Mouse (Mus musculus) c-Kit-negative CD71-positive TER-119-positive erythroid progenitor cells, embryonic 14.5 days (primary cell): ENCODE results near the gene Pvalb.

Experiments used
- DNase-seq: peaks from one replicate; pipeline ENCODE4 v3.0.0-alpha.2; 2013; ENCODE audit warnings: low read depth, low spot score

The Pvalb gene

GRCm38 (mm10) chr15:78206312-78206711 lies at the start of gene Pvalb:
Gene Pvalb, minus strand, starts transcription at chr15:78206400.
- no peak for DNase-seq

- no peak for DNase-seq
Measured at GRCm38 (mm10) chr15:78254751-78255150, 48.6 kb upstream of the Pvalb start.

DNA sequence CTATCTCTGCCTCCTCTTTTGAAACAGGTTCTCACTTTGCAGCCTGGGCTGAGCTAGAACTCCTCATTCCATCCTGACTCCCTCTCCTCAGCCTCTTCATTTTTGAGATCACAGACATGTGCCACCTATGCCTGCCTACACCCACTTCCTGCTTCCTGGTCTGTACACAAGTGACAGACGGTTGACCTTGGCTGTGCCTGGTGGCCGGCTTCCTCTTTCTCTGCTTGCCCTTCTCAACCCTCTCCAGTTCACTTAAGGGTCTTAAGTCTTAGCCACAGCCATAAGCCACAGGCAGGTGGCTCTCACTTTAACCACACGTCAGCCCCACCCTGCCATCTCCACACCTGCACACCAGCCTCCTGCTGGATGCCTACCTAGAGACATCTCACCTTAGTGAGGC lies 42.2 kb upstream of the Pvalb start:
- DNase-seq = no peak

- DNase-seq = no peak
Measured at GRCm38 (mm10) chr15:78247659-78248058, 41.5 kb upstream of the Pvalb start.

- no peak for DNase-seq
Measured at GRCm38 (mm10) chr15:78246143-78247116, 40.2 kb upstream of the Pvalb start.

DNA sequence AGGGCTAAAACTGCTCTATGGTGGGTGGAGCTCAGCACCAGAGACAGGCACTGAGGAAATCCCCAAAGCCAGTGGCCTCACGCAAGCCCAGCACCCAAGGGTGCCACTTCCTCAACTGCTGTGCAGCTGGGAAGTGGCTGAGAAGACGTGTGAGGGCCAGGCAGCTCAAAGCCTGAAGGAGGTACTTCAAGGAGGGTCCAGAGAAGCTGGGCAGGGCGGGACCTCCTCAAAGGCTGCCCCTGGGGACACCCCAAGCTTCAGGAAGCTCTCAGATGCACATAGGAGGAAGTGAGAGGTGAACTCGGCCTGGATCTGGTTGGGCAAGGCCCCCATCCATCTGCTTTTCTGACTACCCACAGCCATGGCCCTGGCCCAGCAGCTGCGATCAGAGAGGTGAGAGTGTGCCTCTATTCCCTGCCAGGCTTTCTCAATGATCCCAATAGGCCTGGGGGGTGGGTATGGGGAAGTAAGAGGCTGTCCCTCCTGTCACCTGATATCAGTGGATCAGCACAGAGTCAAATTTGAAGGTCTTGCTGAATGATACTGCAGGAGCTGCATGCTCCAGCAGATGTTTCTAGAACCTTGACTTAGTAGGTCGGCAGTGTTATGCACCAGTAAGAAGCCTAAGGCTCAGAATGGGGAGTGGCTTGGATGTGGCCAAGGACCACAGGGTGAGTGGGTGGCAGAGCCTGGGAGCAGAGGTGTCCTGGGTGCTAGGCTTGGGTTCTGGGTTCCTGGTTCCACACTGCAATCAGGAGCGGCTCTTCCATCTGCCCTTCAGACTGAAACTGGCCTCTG lies 38.7 kb upstream of the Pvalb start, which contains the start of gene Ncf4:
Gene Ncf4 (plus strand): TSS at position 107 of the 798 bp plus-strand sequence.
- no peak for DNase-seq

DNA sequence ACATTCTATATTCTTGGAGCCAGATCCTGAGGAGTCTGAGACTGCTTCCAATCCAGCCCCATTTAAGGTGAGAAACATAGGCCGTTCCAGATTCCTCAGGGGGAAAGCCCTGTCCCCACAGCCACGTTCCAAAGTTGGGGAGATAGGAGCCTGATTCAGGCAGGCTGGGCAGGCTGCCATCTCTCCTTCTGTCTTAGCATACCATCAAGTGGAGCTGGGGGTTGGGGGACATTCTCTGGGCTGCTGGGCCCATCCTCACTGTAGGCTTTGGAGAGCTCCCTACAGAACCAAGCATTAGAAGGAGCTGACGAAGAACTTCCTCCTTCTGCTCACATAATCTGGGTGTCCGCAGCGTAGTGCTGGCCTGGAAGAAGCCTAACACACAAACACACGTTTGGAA lies 37.6 kb upstream of the Pvalb start:
- DNase-seq = no peak

- no peak for DNase-seq
Measured at GRCm38 (mm10) chr15:78243061-78243460, 36.9 kb upstream of the Pvalb start.

DNA sequence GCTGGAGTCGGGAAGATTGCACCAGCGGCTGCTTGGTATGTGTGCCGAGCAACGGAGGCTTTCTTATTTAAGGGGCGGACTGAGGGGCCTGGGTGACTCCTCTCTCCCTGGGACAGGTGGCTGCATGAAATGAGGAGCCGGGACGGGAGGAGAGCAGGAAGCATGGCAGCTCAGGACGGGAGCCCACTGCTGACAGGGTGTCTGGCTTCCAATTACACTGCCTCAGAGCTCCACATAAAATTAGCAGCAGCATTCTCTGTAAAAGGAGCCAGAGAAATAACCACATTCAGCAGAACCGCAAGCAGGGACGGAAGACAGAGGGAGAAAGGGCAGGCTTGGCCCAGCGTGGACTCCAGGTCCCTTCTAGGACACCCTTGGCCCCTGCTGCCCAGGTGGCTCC lies 35.1 kb upstream of the Pvalb start:
- DNase-seq = no peak

DNA sequence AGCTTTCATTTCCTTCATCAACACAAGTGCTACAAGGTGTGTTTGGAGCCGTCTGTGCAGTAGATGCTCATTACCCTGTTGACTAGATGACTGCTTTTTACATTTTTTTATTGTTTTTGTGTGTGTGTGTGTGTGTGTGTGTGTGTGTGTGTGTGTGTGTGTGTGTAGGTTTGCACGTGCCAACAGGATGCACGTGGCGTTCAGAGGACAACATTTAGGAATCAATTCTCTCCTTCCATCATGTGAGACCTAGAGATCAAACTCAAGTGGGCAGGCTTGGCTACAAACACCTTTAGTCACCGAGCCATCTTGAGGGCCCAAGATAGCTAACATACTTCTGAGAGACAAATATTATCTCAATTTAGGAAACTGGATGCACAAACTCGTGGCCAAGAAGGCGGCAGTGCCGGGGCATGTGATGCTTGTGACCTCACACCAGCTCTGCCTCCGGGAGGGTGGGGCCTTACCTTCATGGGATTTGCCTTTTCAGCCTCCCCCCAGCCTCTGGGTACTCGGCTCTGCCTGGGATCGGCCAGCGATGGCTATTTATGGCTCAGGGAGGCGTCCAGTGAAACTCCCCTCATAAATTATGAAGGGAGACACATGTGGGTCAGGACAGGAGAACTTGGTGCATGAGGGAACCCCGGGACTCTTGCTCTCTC lies 33.9 kb upstream of the Pvalb start:
- no peak for DNase-seq

GRCm38 (mm10) chr15:78239453-78239852 lies 33.3 kb upstream of the Pvalb start:
- DNase-seq = peak; percentile 59

DNA sequence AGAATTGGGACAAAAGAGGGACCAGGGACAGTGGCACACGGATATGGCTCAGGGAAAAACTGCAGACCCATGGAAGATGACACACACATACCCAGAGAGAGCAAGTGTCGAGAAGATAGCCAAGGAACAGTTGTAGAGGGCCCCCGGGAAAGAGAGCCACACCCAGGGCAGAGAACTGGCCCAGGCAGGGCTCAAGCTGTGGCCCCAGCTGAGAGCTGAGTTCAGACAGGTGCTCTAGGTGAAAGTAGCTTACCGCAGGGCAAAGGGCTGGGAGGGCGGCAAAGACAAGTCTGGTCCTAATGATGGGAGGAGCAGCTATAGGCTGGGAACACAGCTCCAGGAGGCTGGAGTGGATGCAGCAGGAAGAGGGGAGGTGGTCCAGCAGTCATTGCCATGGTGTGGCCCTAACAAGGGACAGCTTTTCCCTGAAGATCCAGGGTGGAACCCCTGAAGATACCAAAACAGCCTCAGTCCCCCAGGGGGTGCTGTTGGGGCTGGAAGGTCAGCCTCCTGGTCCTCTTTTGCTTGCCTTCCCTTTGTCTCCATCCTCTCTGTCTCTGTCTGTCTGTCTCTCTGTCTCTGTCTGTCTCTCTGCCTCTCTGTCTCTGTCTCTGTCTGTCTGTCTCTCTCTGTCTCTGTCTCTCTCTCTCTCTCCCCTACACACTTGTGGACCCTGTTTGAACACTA lies 28.8 kb upstream of the Pvalb start:
- no peak for DNase-seq

DNA sequence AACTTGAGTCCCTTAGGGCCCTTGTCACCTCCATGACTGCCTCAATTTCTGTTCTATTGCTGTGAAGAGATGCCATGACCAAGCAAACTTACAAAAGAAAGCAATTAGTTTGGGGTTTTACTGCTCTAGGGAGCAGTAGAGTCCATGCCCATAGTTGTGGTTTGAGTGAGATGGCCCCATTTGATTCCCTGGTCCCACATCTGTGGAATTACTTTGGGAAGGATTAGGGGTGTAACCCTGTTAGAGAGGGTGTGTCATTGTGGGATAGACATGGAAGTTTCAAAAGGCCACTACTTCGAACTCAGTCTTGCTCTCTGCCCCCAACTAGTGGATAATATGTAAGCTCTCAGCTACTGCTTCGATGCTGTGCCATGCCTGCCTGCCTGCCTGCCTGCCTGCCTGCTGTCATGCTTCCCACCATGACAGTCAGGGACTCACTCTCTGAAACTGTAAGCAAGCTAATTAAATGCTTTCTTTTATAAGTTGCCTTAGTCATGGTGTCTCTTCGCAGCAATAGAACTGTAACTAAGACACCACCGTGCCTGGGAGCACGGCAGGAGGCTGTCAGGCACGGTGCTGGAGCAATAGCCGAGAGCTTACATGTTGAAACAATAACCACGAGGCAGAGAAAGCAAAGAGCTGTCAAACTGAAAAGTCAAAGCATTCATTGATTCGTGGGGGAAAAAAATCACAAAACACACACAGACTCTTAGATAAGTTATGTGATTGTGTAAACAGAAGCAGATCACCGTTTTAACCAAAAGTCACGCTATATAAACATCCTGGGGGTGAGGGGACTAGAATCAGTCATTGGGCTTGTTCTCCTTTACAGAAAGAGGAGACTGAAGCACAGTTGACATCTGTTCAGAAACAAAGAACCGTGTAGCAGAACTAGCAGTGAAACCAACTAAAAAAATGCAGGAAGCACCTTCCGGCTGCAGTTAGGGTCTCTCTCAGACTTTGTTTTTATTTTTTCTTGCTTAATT lies 25.4 kb upstream of the Pvalb start:
- DNase-seq = no peak

DNA sequence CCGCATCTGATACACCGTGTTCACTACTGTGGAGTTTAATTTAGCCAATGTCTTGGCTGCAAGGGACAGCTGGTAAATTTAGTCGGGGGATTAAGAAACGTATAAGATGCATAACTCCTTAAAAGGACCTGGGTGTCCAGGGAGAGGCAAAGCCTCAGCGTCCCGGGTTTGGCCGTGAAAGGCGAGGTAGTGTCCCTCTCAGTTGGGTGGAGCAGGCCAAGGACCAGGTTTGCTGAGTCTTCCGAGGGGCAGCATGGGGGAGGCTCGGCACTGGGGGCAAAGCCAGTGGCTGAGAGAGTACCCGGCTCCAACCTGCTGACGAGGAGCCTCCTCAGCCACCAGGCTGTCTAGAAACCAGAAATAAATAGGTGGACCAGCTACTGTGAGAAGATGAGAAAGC lies 21.6 kb upstream of the Pvalb start:
- no peak for DNase-seq

- DNase-seq = no peak
Measured at GRCm38 (mm10) chr15:78215269-78215668, 9.1 kb upstream of the Pvalb start.

DNA sequence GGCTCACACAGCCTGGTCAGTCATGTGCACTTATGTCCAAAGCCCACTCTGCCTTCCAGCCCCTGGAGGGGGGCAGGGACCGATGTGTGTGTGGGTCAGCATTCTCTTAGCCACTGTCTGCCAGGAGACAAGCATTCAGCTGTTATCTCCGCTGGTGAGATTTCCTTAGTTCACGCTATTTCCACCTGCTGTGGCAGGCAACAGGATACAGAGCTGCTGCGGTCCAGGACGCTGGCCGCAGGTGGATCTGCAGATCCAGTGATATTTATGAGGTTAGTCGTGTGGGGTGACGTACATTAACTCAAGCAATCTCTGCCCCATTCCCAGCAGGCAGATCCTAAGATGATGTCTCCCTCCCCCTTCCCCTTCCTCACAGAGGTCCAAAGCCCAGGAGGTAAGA lies 5.2 kb upstream of the Pvalb start:
- DNase-seq = no peak

- no peak for DNase-seq
Measured at GRCm38 (mm10) chr15:78210203-78210602, 4.0 kb upstream of the Pvalb start.

DNA sequence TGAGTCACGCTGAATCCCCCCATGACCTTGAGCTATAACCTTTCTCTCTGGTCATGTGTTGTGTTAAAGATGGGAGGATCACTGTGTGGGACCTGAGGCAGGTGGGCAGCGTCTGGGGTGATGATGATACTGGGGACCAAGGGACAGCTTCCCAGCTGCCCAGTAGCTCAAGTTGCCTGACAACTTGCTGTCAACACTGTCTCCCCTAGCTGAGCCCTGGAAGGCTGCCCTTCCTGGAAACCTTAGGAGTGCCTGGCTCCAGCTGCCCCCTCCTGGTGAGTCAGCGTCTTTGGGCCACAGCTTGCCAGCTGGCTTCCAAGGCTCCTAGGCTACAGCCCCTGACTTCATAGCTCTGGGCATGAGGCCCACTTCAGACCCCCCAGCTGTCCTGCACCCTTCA lies 1.0 kb downstream of the Pvalb start:
- DNase-seq = no peak

DNA sequence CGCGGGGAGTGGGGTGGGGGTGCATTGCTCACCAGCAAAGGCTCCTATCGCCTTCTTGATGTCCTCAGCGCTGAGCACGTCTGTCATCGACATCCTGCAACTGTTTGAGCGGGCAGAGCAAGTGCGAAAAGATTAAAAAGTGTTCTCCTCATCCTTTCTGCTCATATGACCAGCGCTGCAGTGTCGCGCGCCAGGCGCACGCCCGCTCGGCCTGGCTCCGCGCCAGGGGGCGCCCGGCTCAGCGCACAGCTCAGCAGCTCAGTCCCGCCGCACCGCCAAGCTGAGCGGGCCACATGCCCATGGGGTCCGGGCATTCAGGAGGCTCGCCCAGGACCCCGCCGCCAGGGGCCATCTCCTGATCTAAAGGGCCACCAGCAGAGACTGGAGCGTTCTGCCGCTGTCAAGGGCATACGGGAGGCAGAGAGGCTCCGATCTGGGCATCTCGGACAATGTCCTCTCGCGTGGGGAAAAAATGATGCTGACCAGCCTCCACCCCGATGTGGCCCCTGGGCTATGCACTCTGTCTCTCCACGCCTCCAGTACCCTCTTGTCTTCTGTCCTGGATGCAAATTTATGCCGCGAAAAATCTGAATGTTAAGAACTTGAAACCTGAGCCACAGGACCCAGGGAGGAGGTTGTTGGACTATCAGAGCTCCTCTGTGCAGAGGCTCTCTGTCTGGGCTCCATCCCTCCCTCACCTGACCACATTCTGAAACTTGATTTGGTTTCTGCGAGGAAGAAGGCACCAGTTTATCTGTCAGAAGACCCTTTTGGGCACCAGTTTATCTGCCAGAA lies 1.9 kb downstream of the Pvalb start:
- no peak for DNase-seq
